Mouse (Mus musculus): ENCODE results near the gene Ptdss2. TPM values are rescaled to one million over a fixed set of nuclear protein-coding genes. Genes with fewer than 3 reads are reported as not detected.

Ptdss2 gene
- total and polyA plus RNA-seq, 2 experiments from 2014 or later, result 25.6 to 96.8 TPM

- Histone ChIP-seq H3K4me3 (ENCODE audit: low read length) (no peak overlapping the region), H3K4me1 (ENCODE audit: insufficient read depth, low read length) (peaks cover 10% of the 10 kb centered on the region), H3K27ac (no peak overlapping the region), H3K27me3 (ENCODE audit: insufficient read depth, low read length) (no peaks in the 10 kb centered on the region), H3K9ac (replicated peaks; ENCODE audit: low read length) (no peak overlapping the region), H3K4me2 (ENCODE audit: low read depth, low read length) (no peak overlapping the region), H3K9me3 (ENCODE audit: low read length) (no peaks in the 10 kb centered on the region), H3K36me3 (ENCODE audit: insufficient read depth, low read length) (peaks cover 17% of the 10 kb centered on the region)
- DNase-seq (ENCODE audit: low spot score) (no peak), ATAC-seq (no peak)
- 89% methylated on average over 3 of the region's 3 CpGs for WGBS
- no peak for TF ChIP-seq CTCF (IDR thresholded peaks at IDR 0.05; ENCODE audit: low read depth)
These were observed 66.6 kb downstream of the Ptdss2 start for GRCm38 (mm10) chr7:141188733-141189132.

DNA sequence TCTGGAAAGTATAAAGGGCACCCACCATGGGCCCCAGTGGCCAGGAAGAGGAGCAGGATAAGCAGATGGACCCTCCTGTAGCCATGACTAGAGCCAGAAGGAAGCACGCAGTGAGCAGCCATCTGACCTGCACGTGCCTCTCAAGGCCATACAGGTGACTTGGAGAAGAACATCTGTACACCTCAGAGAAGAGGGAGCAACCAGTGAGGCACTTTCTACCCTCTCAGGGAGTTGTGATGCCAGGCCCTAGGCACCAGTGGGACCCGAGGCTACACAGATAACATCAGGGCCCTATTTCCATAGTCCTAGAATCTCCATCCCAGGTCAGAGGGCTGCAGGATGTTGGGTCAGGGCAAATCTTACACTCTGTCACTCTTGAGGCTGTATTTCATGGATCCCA is 68.0 kb downstream of the Ptdss2 start:
- Histone ChIP-seq H3K27me3 (ENCODE audit: insufficient read depth, low read length) (no peaks in the 10 kb centered on the region), H3K9me3 (ENCODE audit: low read length) (no peaks in the 10 kb centered on the region), H3K4me1 (ENCODE audit: insufficient read depth, low read length) (peaks cover 10% of the 10 kb centered on the region), H3K9ac (replicated peaks; ENCODE audit: low read length) (no peak overlapping the region), H3K4me2 (ENCODE audit: low read depth, low read length) (no peak overlapping the region), H3K4me3 (ENCODE audit: low read length) (no peak overlapping the region), H3K27ac (no peak overlapping the region), H3K36me3 (ENCODE audit: insufficient read depth, low read length) (peaks cover 17% of the 10 kb centered on the region)
- no peak for TF ChIP-seq CTCF (IDR thresholded peaks at IDR 0.05; ENCODE audit: low read depth)
- no peak for DNase-seq (ENCODE audit: low spot score)
- 92% methylated on average over 3 of the region's 3 CpGs for WGBS
- no peak for ATAC-seq

GRCm38 (mm10) chr7:141191036-141191435 is 68.9 kb downstream of the Ptdss2 start:
- H3K9me3 ChIP-seq (ENCODE audit: low read length), result no peaks in the 10 kb centered on the region
- H3K4me2 ChIP-seq (ENCODE audit: low read depth, low read length), result no peak overlapping the region
- no peak overlapping the region for H3K27ac ChIP-seq
- no peak for DNase-seq (ENCODE audit: low spot score)
- H3K36me3 ChIP-seq (ENCODE audit: insufficient read depth, low read length), result peaks cover 17% of the 10 kb centered on the region
- peaks cover 10% of the 10 kb centered on the region for H3K4me1 ChIP-seq (ENCODE audit: insufficient read depth, low read length)
- TF ChIP-seq CTCF (IDR thresholded peaks at IDR 0.05; ENCODE audit: low read depth), result no peak
- ATAC-seq, result no peak
- H3K27me3 ChIP-seq (ENCODE audit: insufficient read depth, low read length), result no peaks in the 10 kb centered on the region
- WGBS, result 91% methylated on average over 14 of the region's 14 CpGs
- no peak overlapping the region for H3K9ac ChIP-seq (replicated peaks; ENCODE audit: low read length)
- H3K4me3 ChIP-seq (ENCODE audit: low read length), result no peak overlapping the region

DNA sequence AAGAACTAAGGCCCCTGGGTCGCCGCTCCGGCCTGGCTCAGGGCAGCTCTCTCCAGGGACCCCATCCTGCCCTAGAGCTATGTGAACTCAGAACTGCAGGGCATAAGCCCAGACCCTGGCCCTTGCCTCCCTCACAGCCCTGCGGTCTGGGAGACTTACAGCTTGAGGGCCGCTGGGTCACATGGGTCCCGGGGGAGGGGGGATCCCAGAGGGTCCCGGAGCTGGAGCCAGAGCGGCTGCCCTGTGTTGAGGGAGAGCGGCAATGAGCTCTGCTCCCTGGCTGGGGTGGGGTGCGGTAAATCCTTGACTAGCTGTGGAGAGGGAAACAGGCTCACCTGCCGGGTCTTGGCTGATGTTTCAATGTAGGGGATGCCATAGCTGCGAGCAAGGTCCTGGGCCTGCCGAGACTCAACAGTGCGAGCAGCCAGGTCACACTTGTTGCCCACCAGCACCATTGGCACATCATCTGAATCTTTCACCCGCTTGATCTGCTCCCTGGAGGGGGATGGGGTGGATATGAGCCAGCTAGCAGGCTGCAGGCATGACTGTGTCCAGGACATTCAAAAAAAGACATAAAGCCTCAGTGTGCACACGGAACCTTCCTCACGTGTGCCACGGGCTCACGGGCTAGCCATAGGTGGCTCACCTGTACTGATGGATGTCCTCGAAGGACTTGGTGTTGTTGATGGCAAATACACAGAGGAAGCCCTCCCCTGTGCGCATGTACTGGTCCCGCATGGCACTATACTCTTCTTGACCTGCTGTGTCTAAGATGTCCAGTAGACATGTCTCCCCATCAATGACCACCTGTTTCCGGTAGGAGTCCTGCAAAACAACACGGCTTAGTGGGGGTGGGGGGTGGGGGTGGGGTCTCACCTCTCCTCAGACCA is 69.9 kb downstream of the Ptdss2 start:
- TF ChIP-seq CTCF (IDR thresholded peaks at IDR 0.05; ENCODE audit: low read depth), result no peak
- Histone ChIP-seq H3K4me3 (ENCODE audit: low read length) (peak overlapping the region; percentile 73), H3K9ac (replicated peaks; ENCODE audit: low read length) (no peak overlapping the region; the same call in 1 of the 2 replicates), H3K27ac (no peak overlapping the region), H3K27me3 (ENCODE audit: insufficient read depth, low read length) (no peaks in the 10 kb centered on the region), H3K9me3 (ENCODE audit: low read length) (no peaks in the 10 kb centered on the region), H3K4me1 (ENCODE audit: insufficient read depth, low read length) (peaks cover 10% of the 10 kb centered on the region), H3K4me2 (ENCODE audit: low read depth, low read length) (peak overlapping the region; percentile 90), H3K36me3 (ENCODE audit: insufficient read depth, low read length) (peaks cover 17% of the 10 kb centered on the region)
- no peak for ATAC-seq
- no peak for DNase-seq (ENCODE audit: low spot score)
- WGBS, result 93% methylated on average over 24 of the region's 24 CpGs

GRCm38 (mm10) chr7:141192776-141193347 is 70.7 kb downstream of the Ptdss2 start:
- WGBS, result 29% methylated on average over 12 of the region's 12 CpGs
- Histone ChIP-seq H3K27ac (peak overlapping the region; percentile 79; the same call in 1 of the 2 replicates), H3K9ac (replicated peaks; ENCODE audit: low read length) (peak overlapping the region; percentile 90), H3K27me3 (ENCODE audit: insufficient read depth, low read length) (no peaks in the 10 kb centered on the region), H3K36me3 (ENCODE audit: insufficient read depth, low read length) (peaks cover 17% of the 10 kb centered on the region), H3K4me1 (ENCODE audit: insufficient read depth, low read length) (peaks cover 10% of the 10 kb centered on the region), H3K4me2 (ENCODE audit: low read depth, low read length) (peak overlapping the region; percentile 90), H3K9me3 (ENCODE audit: low read length) (no peaks in the 10 kb centered on the region), H3K4me3 (ENCODE audit: low read length) (peak overlapping the region; percentile 73)
- no peak for TF ChIP-seq CTCF (IDR thresholded peaks at IDR 0.05; ENCODE audit: low read depth)
- DNase-seq (ENCODE audit: low spot score), result peak; percentile 10
- ATAC-seq, result no peak

DNA sequence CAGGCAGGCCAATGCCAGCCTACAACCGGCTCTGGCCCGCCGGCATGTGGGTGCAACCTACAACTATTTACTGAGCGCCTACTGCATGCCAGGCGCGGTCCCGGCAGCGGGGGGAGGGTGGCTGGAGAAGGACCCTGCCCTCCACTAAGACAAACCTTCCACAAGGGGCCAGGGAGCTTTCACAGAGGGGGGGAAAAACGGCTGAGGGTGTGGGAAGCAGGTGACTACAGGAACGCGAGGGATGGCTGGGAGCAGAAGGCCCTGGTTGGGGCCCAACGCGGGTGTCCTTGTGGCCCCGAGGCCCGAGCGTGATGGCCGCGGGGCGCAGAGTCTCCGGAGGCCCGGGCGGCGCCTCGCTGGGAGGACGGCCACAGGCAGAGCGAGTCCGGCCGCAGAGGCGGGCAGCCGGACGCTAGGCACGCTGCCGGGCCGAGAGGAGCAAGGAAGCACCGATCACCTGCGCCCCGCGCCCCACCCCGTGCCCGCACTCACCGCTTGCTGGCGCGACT is 71.2 kb downstream of the Ptdss2 start:
- TF ChIP-seq CTCF (IDR thresholded peaks at IDR 0.05; ENCODE audit: low read depth), result 0 out of 2 replicates have a peak, but pooled peaks have one; percentile 4
- peaks cover 17% of the 10 kb centered on the region for H3K36me3 ChIP-seq (ENCODE audit: insufficient read depth, low read length)
- H3K4me1 ChIP-seq (ENCODE audit: insufficient read depth, low read length), result peaks cover 10% of the 10 kb centered on the region
- 1% methylated on average over 22 of the region's 43 CpGs for WGBS
- no peaks in the 10 kb centered on the region for H3K27me3 ChIP-seq (ENCODE audit: insufficient read depth, low read length)
- peak overlapping the region; percentile 79 for H3K27ac ChIP-seq
- peak overlapping the region; percentile 90 for H3K9ac ChIP-seq (replicated peaks; ENCODE audit: low read length)
- ATAC-seq, result no peak; the same call in 1 of the 2 replicates
- peak; percentile 46 for DNase-seq (ENCODE audit: low spot score)
- H3K4me3 ChIP-seq (ENCODE audit: low read length), result peak overlapping the region; percentile 73
- no peaks in the 10 kb centered on the region for H3K9me3 ChIP-seq (ENCODE audit: low read length)
- peak overlapping the region; percentile 90 for H3K4me2 ChIP-seq (ENCODE audit: low read depth, low read length)

Data from hindbrain, postnatal 0 days (tissue).